Mouse (Mus musculus) effector memory CD4-positive, alpha-beta T cell, adult 7 months (primary cell): Measurements from ENCODE around the gene Xkr7. TPM values are rescaled to one million over a fixed set of nuclear protein-coding genes. Genes with fewer than 3 reads are reported as not detected.

Experiments
- polyA plus RNA-seq: library from polyadenylated mRNA; unstranded; fragments of 100-300 nt; shearing (Covaris generic); gene quantifications from one replicate; pipeline ENCODE4 v1.2.1, GENCODE M21; 2017

Xkr7 gene
- polyA plus RNA-seq = not detected

DNA sequence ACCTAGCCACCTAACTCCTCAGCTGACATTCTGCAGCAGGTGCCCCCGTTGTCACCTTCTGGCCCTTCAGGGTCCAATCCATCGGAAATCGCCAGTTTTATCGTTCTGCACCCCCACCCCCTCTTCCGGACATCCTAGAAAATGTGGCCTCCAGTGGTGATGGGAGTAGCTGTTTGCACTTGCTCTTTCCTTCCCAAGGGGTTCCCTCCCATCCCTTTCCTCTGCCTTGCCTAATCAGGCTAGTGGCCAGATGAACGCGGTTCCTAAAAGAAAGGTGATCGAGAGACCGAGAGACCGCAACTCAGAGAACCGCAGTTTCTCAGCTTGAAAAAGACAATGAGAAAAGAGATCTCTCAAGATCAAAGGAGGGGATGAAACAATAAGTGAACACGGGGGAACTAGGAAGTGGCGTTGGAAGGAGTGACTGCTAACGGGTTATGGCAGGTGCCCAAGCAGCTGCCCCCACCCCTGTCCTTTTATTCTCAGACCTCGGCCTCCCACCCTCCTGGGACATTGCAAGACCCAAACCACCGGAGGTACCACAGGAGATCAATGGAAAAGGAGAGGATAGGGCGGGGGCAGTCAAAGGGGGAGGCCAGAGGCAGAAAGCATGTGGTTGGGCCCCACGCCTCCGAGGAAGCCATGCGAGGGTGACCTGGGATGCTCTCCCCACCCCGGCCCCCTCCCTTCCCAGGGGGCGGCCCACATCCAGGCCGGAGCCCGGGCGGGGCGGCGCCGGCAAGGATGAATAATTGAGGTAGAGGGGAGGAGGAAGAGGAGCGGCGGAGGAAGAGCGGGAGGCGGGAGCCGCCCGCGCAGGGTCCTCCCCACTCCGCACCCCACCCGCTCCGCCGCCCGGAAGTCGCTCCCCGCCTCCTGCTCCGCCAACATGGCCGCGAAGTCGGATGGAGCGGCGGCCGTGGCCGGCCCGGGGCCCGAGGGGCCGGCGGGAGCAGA is at the start of gene Xkr7:
TSS of gene Xkr7 (plus strand) at position 727 of the 957 bp plus-strand sequence.

GRCm38 (mm10) chr2:153014758-153015593 is 16.7 kb upstream of the Xkr7 start, which contains the start of gene Pdrg1:
Pdrg1 (minus strand) TSS chr2:153015427.

GRCm38 (mm10) chr2:153065747-153066508 is 34.3 kb downstream of the Xkr7 start, which contains the start of gene Ccm2l:
Ccm2l (plus strand) TSS chr2:153065955.

Other genes with a start within 250 kb of the Xkr7 start
- gene Bcl2l1, start 200.1 kb upstream of the Xkr7 start, polyA plus RNA-seq = 101 TPM
- gene Tpx2, start 183.9 kb upstream of the Xkr7 start, polyA plus RNA-seq = 1.5 TPM
- gene Mylk2, start 120.5 kb upstream of the Xkr7 start, polyA plus RNA-seq = 0.21 TPM
- not detected for gene Foxs1, start 98.6 kb upstream of the Xkr7 start, polyA plus RNA-seq
- not detected for gene Dusp15, start 80.2 kb upstream of the Xkr7 start, polyA plus RNA-seq
- not detected for gene Ttll9, start 69.4 kb upstream of the Xkr7 start, polyA plus RNA-seq
- 79.2 TPM for gene Pdrg1, start 16.4 kb upstream of the Xkr7 start, polyA plus RNA-seq
- not detected for gene Ccm2l, start 34.1 kb downstream of the Xkr7 start, polyA plus RNA-seq
- gene Hck, start 76.6 kb downstream of the Xkr7 start, polyA plus RNA-seq = not detected
- 47.9 TPM for gene Tm9sf4, start 129.5 kb downstream of the Xkr7 start, polyA plus RNA-seq
- 5.7 TPM for gene Tspyl3, start 193.6 kb downstream of the Xkr7 start, polyA plus RNA-seq
- 12.5 TPM for gene Plagl2, start 209.6 kb downstream of the Xkr7 start, polyA plus RNA-seq
- 6.1 TPM for gene Pofut1, start 209.7 kb downstream of the Xkr7 start, polyA plus RNA-seq